Mouse (Mus musculus): ENCODE data around the gene Vps53. TPM values are rescaled to one million over a fixed set of nuclear protein-coding genes. Genes with fewer than 3 reads are reported as not detected.

Gene Vps53
- polyA plus RNA-seq, 1 experiment: 23.1 TPM

DNA sequence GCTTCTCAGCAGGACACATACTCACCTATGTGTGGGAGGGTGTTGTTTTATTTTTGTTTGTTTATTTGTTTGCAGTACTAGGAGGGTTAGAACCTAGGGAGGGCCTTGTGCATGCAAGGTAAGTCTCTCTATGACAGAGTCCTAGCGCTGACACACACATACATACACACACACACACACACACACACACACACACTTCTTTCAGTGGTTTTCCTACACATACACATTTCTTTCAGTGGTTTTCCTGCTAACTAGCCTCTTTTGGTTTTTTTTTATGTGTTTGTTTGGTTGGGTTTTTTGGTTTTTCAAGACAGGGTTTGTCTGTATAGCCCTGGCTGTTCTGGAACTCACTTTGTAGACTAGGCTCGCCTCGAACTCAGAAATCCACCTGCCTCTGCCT, 69.0 kb downstream of the Vps53 start:
- TF ChIP-seq CTCF (IDR thresholded peaks at IDR 0.05; ENCODE audit: extremely low read depth, insufficient read length, insufficient replicate concordance, low read depth, low read length) (no peak), POLR2A (IDR thresholded peaks at IDR 0.05; ENCODE audit: low read depth, low read length) (no peak)
- H3K27me3 ChIP-seq (ENCODE audit: control insufficient read depth, insufficient read depth, low read length): no peaks in the 10 kb centered on the region
- no peak overlapping the region for H3K4me3 ChIP-seq (ENCODE audit: low read depth, low read length)
- no peak overlapping the region for H3K27ac ChIP-seq (ENCODE audit: insufficient read depth, low read depth, low read length)
- whole genome bisulfite sequencing: 92% methylated on average over 3 of the region's 3 CpGs
- H3K4me1 ChIP-seq (ENCODE audit: control insufficient read depth, insufficient read depth, insufficient read length, low read length): no peaks in the 10 kb centered on the region
- H3K36me3 ChIP-seq (ENCODE audit: control insufficient read depth, insufficient read depth, low read length): peaks cover 30% of the 10 kb centered on the region

DNA sequence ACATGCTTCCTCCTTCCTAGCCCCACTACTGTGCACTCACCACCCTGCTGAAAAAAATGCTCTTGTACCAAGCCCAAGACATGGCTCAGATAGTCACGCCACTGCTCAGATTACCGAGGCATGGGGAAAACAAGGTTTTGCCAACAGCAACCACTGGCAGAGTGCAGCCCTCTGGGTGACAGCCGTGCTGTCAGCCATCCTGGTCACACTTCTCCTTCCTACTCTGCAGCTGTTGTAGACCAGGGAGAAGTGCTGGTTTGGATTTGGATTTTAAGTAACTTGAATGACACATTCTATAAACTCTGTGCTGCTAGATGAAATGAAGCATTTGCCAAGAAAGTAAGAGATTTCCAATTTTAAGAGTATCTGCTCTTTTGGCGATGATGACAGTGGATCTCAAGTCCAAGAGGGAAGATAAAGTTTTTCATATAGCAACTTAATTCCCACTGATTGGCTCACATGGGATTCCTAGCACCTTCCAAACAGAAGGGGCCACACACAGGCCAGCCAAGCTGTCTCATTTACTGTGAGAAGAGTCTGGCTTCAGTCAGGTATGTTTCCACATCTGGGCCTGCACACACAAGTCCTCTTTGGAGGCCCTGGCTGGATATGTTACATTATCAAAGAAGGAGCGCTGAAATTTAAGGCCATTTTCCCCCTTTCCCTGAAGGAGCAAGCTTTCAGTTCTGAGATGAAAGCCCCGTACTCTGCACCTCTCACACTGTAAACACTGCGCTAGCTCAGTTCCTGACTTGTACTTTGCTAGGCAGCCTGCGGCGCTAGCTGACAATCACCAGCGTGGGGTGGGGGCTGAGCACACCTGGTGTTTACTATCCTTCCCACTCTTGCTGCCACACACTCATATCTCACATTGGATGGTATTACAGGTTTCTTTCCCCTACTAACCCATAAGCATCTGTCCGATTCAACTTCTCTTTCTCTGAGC, 72.6 kb downstream of the Vps53 start:
- Histone ChIP-seq H3K36me3 (ENCODE audit: control insufficient read depth, insufficient read depth, low read length) (peaks cover 16% of the 10 kb centered on the region), H3K4me1 (ENCODE audit: control insufficient read depth, insufficient read depth, insufficient read length, low read length) (peaks cover under 1% of the 10 kb centered on the region; the same call in 1 of the 2 replicates), H3K4me3 (ENCODE audit: low read depth, low read length) (no peak overlapping the region), H3K27ac (ENCODE audit: insufficient read depth, low read depth, low read length) (no peak overlapping the region), H3K27me3 (ENCODE audit: control insufficient read depth, insufficient read depth, low read length) (no peaks in the 10 kb centered on the region)
- 64% methylated on average over 11 of the region's 11 CpGs for WGBS
- TF ChIP-seq CTCF (IDR thresholded peaks at IDR 0.05; ENCODE audit: extremely low read depth, insufficient read length, insufficient replicate concordance, low read depth, low read length): no peak

DNA sequence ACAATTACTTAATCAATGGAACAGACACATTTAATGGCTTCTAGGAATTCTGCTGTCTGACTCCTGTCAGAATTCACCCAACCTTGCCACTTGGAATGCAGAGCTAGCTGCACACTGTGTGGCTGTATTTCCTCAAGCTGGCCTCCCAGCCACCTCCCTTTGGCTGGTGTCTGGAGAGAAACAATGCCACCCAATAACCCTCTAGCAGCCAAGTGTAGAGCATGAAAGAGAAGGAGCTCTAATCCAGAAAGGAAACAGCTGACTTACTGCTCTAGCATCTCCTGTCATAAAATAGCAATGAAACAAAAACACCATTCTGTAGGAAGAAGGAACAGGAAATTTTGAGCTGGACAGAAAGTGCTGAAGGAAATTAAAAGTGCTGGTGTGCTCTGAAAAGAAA, 78.3 kb downstream of the Vps53 start:
- Histone ChIP-seq H3K4me3 (ENCODE audit: low read depth, low read length) (no peak overlapping the region), H3K36me3 (ENCODE audit: control insufficient read depth, insufficient read depth, low read length) (peaks cover 16% of the 10 kb centered on the region), H3K4me1 (ENCODE audit: control insufficient read depth, insufficient read depth, insufficient read length, low read length) (peaks cover 14% of the 10 kb centered on the region; the same call in 1 of the 2 replicates), H3K27me3 (ENCODE audit: control insufficient read depth, insufficient read depth, low read length) (no peaks in the 10 kb centered on the region), H3K27ac (ENCODE audit: insufficient read depth, low read depth, low read length) (0 out of 2 replicates have a peak overlapping the region, but pooled peaks have one; percentile 23)
- TF ChIP-seq POLR2A (IDR thresholded peaks at IDR 0.05; ENCODE audit: low read depth, low read length): no peak
- TF ChIP-seq CTCF (IDR thresholded peaks at IDR 0.05; ENCODE audit: extremely low read depth, insufficient read length, insufficient replicate concordance, low read depth, low read length): no peak

DNA sequence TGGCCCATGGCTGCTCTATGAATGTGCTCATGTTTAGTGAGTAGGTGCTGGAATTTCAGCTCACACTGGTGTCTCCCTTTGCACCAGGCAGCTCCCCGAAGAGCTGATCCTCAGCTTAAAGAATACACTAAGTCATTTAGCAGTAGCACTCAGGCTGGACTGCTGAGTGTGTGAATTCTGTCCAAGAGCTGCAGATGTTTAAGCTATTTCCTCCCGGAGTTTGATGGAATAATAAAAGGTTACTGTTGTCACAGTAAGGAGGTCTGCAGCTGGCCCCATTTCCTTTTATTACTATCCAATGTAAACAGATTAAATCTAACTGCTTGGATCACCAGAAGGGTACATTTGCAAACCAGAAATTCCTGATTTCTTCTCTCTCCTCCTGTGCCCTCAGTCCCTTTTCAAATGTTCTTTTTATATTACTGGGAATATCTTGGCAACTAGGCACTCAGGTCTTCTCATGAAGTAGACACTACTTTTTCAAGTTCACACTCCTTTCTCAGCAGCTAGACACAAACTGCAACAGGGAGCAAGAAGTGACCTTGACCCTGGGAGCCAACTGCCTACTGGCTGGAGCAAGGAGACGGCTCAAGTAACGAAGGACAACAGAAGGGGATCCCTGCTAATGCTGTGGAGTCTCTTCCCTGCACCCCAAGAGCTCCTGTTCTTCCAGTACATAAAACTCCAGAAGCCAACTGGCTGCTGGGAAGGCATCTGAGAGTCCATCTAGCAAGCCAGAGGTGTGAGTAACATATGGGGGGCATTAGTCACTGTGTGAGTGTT, 80.1 kb downstream of the Vps53 start:
- Histone ChIP-seq H3K36me3 (ENCODE audit: control insufficient read depth, insufficient read depth, low read length) (peaks cover 13% of the 10 kb centered on the region), H3K27me3 (ENCODE audit: control insufficient read depth, insufficient read depth, low read length) (no peaks in the 10 kb centered on the region), H3K27ac (ENCODE audit: insufficient read depth, low read depth, low read length) (0 out of 2 replicates have a peak overlapping the region, but pooled peaks have one; percentile 3), H3K4me3 (ENCODE audit: low read depth, low read length) (no peak overlapping the region), H3K4me1 (ENCODE audit: control insufficient read depth, insufficient read depth, insufficient read length, low read length) (peaks cover 14% of the 10 kb centered on the region; the same call in 1 of the 2 replicates)
- 14% methylated on average over 4 of the region's 4 CpGs for WGBS
- TF ChIP-seq POLR2A (IDR thresholded peaks at IDR 0.05; ENCODE audit: low read depth, low read length) (no peak), CTCF (IDR thresholded peaks at IDR 0.05; ENCODE audit: extremely low read depth, insufficient read length, insufficient replicate concordance, low read depth, low read length) (no peak)

DNA sequence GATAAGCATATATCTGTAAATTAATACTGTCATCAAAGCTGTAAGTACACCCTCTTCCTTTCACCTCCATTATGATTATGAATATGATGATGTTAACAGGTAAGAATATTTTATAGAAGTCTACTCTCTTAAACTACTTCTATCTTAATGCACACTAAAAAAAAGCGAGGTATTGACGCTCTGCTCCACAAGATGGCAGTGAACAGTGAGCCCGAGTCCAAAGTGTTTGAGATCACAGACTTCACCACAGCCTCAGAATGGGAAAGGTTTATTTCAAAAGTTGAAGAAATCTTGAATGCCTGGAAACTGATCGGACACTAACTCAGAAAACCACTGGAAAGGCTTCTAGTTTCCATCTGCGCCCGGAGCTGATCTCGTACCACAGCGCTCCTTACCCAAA, 85.8 kb downstream of the Vps53 start:
- WGBS: 85% methylated on average over 8 of the region's 8 CpGs
- H3K4me3 ChIP-seq (ENCODE audit: low read depth, low read length): no peak overlapping the region
- no peak overlapping the region for H3K27ac ChIP-seq (ENCODE audit: insufficient read depth, low read depth, low read length)
- peaks cover 23% of the 10 kb centered on the region for H3K36me3 ChIP-seq (ENCODE audit: control insufficient read depth, insufficient read depth, low read length)
- TF ChIP-seq CTCF (IDR thresholded peaks at IDR 0.05; ENCODE audit: extremely low read depth, insufficient read length, insufficient replicate concordance, low read depth, low read length) (no peak), POLR2A (IDR thresholded peaks at IDR 0.05; ENCODE audit: low read depth, low read length) (no peak)
- H3K4me1 ChIP-seq (ENCODE audit: control insufficient read depth, insufficient read depth, insufficient read length, low read length): no peaks in the 10 kb centered on the region
- no peaks in the 10 kb centered on the region for H3K27me3 ChIP-seq (ENCODE audit: control insufficient read depth, insufficient read depth, low read length)

DNA sequence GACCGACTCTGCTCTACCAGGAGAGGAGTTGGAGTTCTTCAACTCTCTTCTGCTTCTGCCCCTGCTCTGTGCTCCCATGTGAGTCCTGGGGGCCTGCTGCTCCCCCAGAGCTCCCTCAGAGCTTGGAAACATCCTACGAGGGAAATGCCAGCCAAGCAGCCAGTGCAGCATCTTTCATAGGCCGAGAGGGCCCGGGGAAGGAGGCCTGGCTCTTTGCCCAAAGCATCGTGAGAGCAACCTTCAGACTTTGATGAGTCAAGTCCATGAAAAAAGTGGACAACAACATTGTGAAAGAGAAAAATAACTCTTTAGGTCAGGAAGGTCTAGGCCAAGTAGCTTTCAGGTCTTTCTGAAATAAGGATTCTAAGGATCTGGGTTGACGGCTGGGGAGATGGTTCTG, 89.7 kb downstream of the Vps53 start:
- Histone ChIP-seq H3K27me3 (ENCODE audit: control insufficient read depth, insufficient read depth, low read length) (no peaks in the 10 kb centered on the region), H3K4me1 (ENCODE audit: control insufficient read depth, insufficient read depth, insufficient read length, low read length) (no peaks in the 10 kb centered on the region), H3K36me3 (ENCODE audit: control insufficient read depth, insufficient read depth, low read length) (peaks cover 34% of the 10 kb centered on the region), H3K4me3 (ENCODE audit: low read depth, low read length) (no peak overlapping the region), H3K27ac (ENCODE audit: insufficient read depth, low read depth, low read length) (no peak overlapping the region)
- TF ChIP-seq POLR2A (IDR thresholded peaks at IDR 0.05; ENCODE audit: low read depth, low read length): no peak
- no peak for TF ChIP-seq CTCF (IDR thresholded peaks at IDR 0.05; ENCODE audit: extremely low read depth, insufficient read length, insufficient replicate concordance, low read depth, low read length)
- WGBS: 58% methylated on average over 6 of the region's 6 CpGs

DNA sequence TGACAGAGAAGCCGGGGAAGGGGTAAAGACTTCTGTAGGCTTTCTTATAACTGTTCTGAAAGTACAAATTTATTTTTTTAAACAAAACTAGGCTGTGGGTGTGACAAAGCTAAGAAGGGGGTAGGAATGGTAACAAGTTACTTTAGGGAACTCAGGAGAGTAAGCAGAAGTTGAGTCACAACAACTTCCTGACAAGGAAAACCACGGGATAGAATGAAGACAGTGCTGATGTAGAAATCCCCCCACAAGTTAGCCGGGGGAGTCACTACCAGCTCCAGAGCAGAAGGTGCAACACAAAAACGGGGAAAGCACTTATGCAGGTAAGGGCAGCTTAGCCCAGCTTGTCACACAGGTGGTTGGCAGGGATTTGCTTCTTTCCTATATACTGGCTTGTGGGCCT, 90.9 kb downstream of the Vps53 start:
- H3K27ac ChIP-seq (ENCODE audit: insufficient read depth, low read depth, low read length): no peak overlapping the region
- peaks cover 34% of the 10 kb centered on the region for H3K36me3 ChIP-seq (ENCODE audit: control insufficient read depth, insufficient read depth, low read length)
- WGBS: 86% methylated on average over 4 of the region's 4 CpGs
- no peaks in the 10 kb centered on the region for H3K27me3 ChIP-seq (ENCODE audit: control insufficient read depth, insufficient read depth, low read length)
- H3K4me3 ChIP-seq (ENCODE audit: low read depth, low read length): no peak overlapping the region
- no peaks in the 10 kb centered on the region for H3K4me1 ChIP-seq (ENCODE audit: control insufficient read depth, insufficient read depth, insufficient read length, low read length)
- no peak for TF ChIP-seq CTCF (IDR thresholded peaks at IDR 0.05; ENCODE audit: extremely low read depth, insufficient read length, insufficient replicate concordance, low read depth, low read length)
- TF ChIP-seq POLR2A (IDR thresholded peaks at IDR 0.05; ENCODE audit: low read depth, low read length): no peak
